Mouse (Mus musculus) E14TG2a.4 (cell line): ENCODE measurements around the gene Klhl36.
A peak's percentile ranks its signal among the peaks of the same experiment; 100 is the strongest.

Experiments
- H3K27me3 ChIP-seq: 2 replicates; pipeline ENCODE4 v1.6.1; 2014; ENCODE audit warnings: low read length, control low read depth; ENCODE audit not compliant: insufficient read depth
- H3K36me3 ChIP-seq: 2 replicates; pipeline ENCODE4 v1.6.1; 2014; ENCODE audit warnings: low read length, control low read depth; ENCODE audit not compliant: insufficient read depth
- H3K4me1 ChIP-seq: replicated peaks from 2 replicates; pipeline ENCODE4 v1.6.1; 2014; ENCODE audit warnings: low read depth, low read length, control low read depth
- H3K4me3 ChIP-seq: replicated peaks from 2 replicates; pipeline ENCODE4 v1.5.1; 2014; ENCODE audit warnings: mild to moderate bottlenecking, low read length
- H3K9me3 ChIP-seq: 2 replicates; pipeline ENCODE4 v1.6.1; 2014; ENCODE audit warnings: low read length, control low read depth
- CTCF ChIP-seq: conservative IDR thresholded peaks from 2 replicates; pipeline ENCODE4 v1.5.1; 2014; ENCODE audit warnings: low read length
- NANOG ChIP-seq: IDR thresholded peaks from 2 replicates; pipeline ENCODE4 v1.6.1; 2014; ENCODE audit warnings: borderline replicate concordance, low read length, mixed read lengths
- POU5F1 ChIP-seq: IDR thresholded peaks from 2 replicates; pipeline ENCODE4 v1.6.1; 2014; ENCODE audit warnings: low read length, borderline replicate concordance

Klhl36 gene

DNA sequence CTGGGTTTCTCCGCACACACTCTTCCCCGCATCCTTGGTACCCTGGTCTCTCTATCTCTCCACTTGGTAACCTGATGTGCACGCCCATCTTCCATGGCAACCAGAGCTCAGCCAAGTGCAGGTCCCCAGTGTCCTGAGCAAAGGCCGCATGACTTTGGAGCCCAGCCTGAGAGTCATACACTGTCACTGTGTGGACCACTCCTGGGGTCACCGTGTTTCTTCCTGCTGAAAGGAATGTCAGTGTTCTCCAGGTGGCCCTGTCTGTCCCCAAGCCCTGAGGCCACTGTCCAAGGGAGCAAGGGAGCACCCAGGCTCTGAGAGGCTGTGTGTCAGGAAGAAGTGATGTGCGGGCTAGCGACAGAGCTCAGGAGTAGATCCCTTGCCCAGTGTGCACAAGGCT lies 21.2 kb downstream of the Klhl36 start:
- TF ChIP-seq NANOG = no peak
- no peak for TF ChIP-seq POU5F1
- no peak for TF ChIP-seq CTCF
- no peaks in the 10 kb centered on the region for H3K36me3 ChIP-seq
- H3K27me3 ChIP-seq = peaks cover 26% of the 10 kb centered on the region
- H3K4me1 ChIP-seq = peaks cover 13% of the 10 kb centered on the region
- no peaks in the 10 kb centered on the region for H3K9me3 ChIP-seq
- H3K4me3 ChIP-seq = no peak overlapping the region

DNA sequence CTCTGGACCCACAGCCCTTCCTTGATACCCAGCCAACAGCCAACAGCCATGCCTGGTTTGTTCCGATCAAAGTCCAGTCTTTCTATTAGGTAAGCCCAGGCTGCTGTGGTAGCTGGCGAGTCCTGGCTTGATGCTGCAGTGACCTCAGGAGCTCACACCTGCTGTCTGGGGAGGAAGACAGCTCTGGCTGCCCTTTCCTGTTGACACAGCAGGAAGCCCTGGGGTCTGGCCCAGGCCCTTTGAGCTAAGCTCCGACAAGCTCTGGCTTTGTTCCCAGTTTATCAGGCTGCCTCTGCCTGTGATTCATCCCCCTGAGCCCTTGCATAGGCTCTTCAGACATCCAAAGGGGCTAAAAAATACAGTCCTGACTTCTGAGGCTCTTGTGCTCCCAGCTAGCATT lies 23.5 kb downstream of the Klhl36 start:
- Histone ChIP-seq H3K36me3 (no peaks in the 10 kb centered on the region), H3K4me1 (peaks cover 20% of the 10 kb centered on the region), H3K4me3 (no peak overlapping the region), H3K9me3 (no peaks in the 10 kb centered on the region), H3K27me3 (peaks cover 6% of the 10 kb centered on the region; the same call in 1 of the 2 replicates)
- TF ChIP-seq CTCF (no peak), POU5F1 (no peak), NANOG (no peak)

DNA sequence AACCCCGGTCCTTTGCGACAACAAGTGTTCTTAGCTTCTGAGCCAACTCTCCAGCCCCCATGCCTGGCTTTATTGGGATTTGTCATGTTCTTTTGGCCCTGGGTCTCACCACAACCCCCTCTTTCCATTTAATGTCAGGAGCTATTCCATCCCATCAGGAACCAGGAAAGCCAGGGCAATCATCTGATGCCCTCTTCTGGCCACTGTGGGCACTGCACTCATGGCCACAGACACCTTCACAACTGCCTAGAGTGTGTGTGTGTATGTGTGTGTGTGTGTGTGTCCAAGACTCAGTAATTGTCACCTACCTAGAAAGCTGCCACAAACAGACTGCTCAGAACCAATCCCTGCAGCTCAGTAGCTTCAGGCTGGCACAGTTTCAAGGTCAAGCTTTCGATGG lies 25.1 kb downstream of the Klhl36 start:
- Histone ChIP-seq H3K4me3 (no peak overlapping the region), H3K36me3 (no peaks in the 10 kb centered on the region), H3K4me1 (peaks cover 20% of the 10 kb centered on the region), H3K9me3 (no peaks in the 10 kb centered on the region), H3K27me3 (no peaks in the 10 kb centered on the region)
- TF ChIP-seq CTCF (peak; percentile 96), POU5F1 (no peak)

DNA sequence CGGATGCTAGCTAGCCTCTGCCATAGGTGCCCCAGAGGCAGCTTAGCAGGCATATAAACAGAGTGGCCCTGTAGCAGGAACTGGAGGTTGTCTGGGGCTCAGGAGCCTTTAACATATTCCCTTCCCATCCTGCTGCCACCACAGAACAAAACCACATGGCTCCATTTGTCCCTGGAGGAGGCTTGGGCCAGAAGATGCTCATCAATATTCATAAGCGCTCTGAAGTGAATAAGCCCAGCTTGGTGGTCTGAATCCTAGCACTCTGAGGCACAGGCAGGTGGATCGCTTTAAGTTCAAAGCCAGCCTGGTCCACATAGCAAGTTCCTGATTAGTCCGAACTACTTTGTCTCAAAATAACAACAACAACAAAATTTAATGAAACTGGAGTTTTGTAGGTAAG lies 25.9 kb downstream of the Klhl36 start:
- Histone ChIP-seq H3K27me3 (no peaks in the 10 kb centered on the region), H3K36me3 (no peaks in the 10 kb centered on the region), H3K4me1 (peaks cover 20% of the 10 kb centered on the region), H3K4me3 (no peak overlapping the region), H3K9me3 (no peaks in the 10 kb centered on the region)
- TF ChIP-seq POU5F1 (no peak), CTCF (no peak)

DNA sequence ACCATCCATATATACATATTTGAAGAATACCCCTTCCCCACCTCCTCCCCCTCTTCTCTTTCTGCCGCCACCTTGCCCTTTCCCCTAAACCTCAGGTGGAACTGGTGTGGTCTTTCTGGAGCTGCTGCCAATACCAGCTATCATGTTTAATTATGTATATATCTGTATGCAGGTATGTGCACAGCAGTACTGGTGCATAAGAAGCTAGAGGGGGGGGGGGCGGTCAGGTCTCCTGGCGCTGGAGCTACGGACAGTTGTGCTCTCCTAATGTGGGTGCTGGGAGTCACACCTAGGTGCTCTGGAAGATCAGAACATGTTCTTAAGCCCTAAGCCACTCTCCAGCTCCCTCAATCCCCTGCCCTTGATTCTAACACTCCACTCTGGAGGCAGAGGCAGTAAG lies 35.0 kb downstream of the Klhl36 start:
- H3K27me3 ChIP-seq = peaks cover 25% of the 10 kb centered on the region
- no peaks in the 10 kb centered on the region for H3K36me3 ChIP-seq
- no peaks in the 10 kb centered on the region for H3K9me3 ChIP-seq
- no peak for TF ChIP-seq CTCF
- no peak for TF ChIP-seq POU5F1
- TF ChIP-seq NANOG = no peak
- no peak overlapping the region for H3K4me3 ChIP-seq
- peaks cover 20% of the 10 kb centered on the region for H3K4me1 ChIP-seq

DNA sequence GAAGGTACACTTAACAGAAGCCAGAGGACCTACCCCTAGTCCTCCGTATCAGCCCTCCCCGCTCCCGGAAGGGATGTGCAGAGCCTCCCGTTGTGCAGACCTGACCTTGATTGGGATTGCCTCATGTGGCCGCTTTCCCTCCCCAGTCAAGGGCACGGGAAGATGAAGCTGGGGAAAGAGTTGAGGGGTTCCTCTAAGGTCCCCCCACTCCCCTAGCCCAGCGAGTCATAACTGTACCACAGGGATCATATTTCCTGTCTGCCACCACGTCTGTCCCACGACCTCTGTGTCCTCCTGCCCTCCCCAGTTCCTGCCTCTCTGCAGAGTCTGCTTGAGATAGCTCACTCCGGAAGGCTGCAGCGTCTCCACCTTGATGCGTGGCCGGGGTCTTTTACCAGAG lies 35.9 kb downstream of the Klhl36 start:
- TF ChIP-seq POU5F1 = no peak
- no peak for TF ChIP-seq NANOG
- no peak for TF ChIP-seq CTCF
- H3K36me3 ChIP-seq = no peaks in the 10 kb centered on the region
- H3K4me1 ChIP-seq = peaks cover 24% of the 10 kb centered on the region
- peaks cover 27% of the 10 kb centered on the region for H3K27me3 ChIP-seq
- H3K4me3 ChIP-seq = no peak overlapping the region
- H3K9me3 ChIP-seq = no peaks in the 10 kb centered on the region

DNA sequence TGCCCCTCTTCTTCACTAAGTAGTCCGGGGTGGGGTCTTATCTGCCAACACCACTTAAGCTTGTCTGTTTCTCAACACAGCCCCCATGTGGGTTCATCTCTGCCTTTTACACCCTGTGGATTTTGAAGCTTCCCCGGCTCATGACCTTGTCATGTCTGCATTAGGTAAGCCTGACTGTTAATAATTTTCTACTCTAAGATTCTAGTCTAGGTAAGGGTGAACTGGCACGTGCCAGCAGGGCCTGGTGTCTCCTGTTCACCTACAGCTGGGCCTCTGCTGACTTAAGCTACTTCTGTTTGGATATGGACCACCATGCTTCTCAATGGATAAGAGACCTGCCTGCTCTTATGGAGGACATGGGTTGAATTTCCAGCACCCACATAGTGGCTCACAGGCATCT lies 39.3 kb downstream of the Klhl36 start:
- no peak overlapping the region for H3K4me3 ChIP-seq
- H3K27me3 ChIP-seq = peaks cover 28% of the 10 kb centered on the region
- H3K36me3 ChIP-seq = no peaks in the 10 kb centered on the region
- peaks cover 47% of the 10 kb centered on the region for H3K4me1 ChIP-seq
- no peak for TF ChIP-seq NANOG
- TF ChIP-seq POU5F1 = no peak
- no peak for TF ChIP-seq CTCF
- H3K9me3 ChIP-seq = no peaks in the 10 kb centered on the region

DNA sequence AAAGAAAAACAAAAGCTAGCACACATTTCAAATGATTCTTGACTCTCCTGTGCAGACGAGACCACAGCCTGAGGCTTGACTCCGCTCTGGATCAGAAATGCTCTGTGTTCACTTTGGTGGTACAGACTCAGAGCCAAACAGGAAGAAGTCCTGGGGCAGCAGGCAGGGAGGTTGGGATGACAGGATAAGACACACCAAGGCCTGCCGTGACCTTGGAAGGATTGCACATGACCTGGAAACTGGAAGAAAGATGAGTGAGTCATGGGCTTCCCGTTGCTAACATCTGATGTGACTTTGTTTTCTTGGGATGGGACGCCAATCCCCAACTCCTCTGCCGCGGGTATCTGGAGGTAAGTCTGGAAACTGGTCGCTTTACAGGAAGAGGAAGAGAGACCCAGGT lies 39.9 kb downstream of the Klhl36 start:
- H3K4me1 ChIP-seq = peaks cover 53% of the 10 kb centered on the region
- no peaks in the 10 kb centered on the region for H3K36me3 ChIP-seq
- no peaks in the 10 kb centered on the region for H3K9me3 ChIP-seq
- H3K4me3 ChIP-seq = no peak overlapping the region
- no peak for TF ChIP-seq CTCF
- TF ChIP-seq POU5F1 = no peak
- TF ChIP-seq NANOG = no peak
- H3K27me3 ChIP-seq = peaks cover 27% of the 10 kb centered on the region

DNA sequence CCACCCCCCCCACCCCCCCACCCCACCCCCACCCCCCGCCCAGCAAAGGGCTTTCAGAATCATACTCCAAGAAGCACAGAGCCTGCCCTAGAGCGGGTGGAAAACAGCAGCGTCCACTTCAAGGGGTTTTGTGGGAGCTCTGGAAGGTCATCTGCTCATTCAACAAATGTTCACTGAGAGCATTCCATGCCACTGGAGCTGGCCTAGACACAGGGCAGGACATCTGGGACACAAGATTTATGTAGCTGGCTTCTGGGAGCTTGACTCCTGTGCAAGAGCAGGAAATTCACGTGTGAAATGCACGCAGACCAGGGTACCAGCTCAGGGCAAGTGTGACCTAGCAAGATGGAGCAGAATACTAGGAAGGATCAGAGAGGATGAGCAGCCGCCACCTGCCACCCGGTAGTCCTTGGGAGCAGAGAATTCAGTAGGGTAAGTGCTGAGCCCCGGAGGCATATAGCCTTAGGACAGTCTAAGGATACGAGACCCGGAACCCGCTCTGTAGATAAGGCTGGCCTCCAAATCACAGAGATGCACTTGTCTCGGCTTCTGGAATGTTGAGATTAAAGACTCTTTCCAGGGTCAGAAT lies 42.4 kb downstream of the Klhl36 start:
- no peak for TF ChIP-seq CTCF
- Histone ChIP-seq H3K4me1 (peaks cover 63% of the 10 kb centered on the region), H3K4me3 (0 out of 2 replicates have a peak overlapping the region, but pooled peaks have one; percentile 23), H3K27me3 (peaks cover 7% of the 10 kb centered on the region), H3K9me3 (no peaks in the 10 kb centered on the region), H3K36me3 (no peaks in the 10 kb centered on the region)
